Mouse (Mus musculus): Measurements from ENCODE around the gene Phip. TPM values are rescaled to one million over a fixed set of nuclear protein-coding genes. Genes with fewer than 3 reads are reported as not detected.

The Phip gene
- total and polyA plus RNA-seq, 3 experiments: 16.2 to 49.2 (median 18.1) TPM

- no peak overlapping the region for H3K9ac ChIP-seq (ENCODE audit: control insufficient read depth, low read depth, low read length, poor library complexity, severe bottlenecking)
- H3K27ac ChIP-seq (ENCODE audit: control insufficient read depth, low read depth, low read length): no peak overlapping the region
- TF ChIP-seq SIN3A (IDR thresholded peaks at IDR 0.05; ENCODE audit: low read length): no peak
- TF ChIP-seq MYC (IDR thresholded peaks at IDR 0.05; ENCODE audit: low read depth, low read length): no peak
- no peak for TF ChIP-seq E2F4 (IDR thresholded peaks at IDR 0.05; ENCODE audit: borderline replicate concordance, low read depth, low read length)
- no peak for TF ChIP-seq RAD21 (IDR thresholded peaks at IDR 0.05; ENCODE audit: low read depth, low read length)
- TF ChIP-seq MEF2A (IDR thresholded peaks at IDR 0.05; ENCODE audit: extremely low read depth, insufficient replicate concordance, low read depth, low read length, poor library complexity, severe bottlenecking): no peak
- no peak overlapping the region for H3K4me3 ChIP-seq (ENCODE audit: control insufficient read depth in 1 of 2, insufficient read depth in 1 of 2, low read depth in 2 of 2, low read length in 2 of 2)
- H3K79me2 ChIP-seq (ENCODE audit: control insufficient read depth, insufficient read depth, low read length, poor library complexity): peaks cover 2% of the 10 kb centered on the region; the same call in 1 of the 2 replicates
- no peak for DNase-seq (ENCODE audit: low read depth, low spot score)
- H3K27me3 ChIP-seq (ENCODE audit: control insufficient read depth in 1 of 2, insufficient read depth in 2 of 2, low read length in 2 of 2): no peaks in the 10 kb centered on the region
- no peaks in the 10 kb centered on the region for H3K9me3 ChIP-seq (replicated peaks; ENCODE audit: insufficient read depth, low read length)
- peaks cover 20 to 37% of the 10 kb centered on the region in 2 experiments for H3K36me3 ChIP-seq (ENCODE audit: control insufficient read depth in 1 of 2, insufficient read depth in 2 of 2, low read length in 2 of 2)
- H3K4me1 ChIP-seq (ENCODE audit: control insufficient read depth in 1 of 2, insufficient read depth in 2 of 2, low read length in 2 of 2): peaks cover 4 to 6% of the 10 kb centered on the region in 2 experiments; a peak in 3 of 4 replicates
Measured at GRCm38 (mm10) chr9:82952330-82952729, 23.0 kb downstream of the Phip start.

GRCm38 (mm10) chr9:82951435-82952004 lies 23.8 kb downstream of the Phip start:
- Histone ChIP-seq H3K4me1 (ENCODE audit: control insufficient read depth in 1 of 2, insufficient read depth in 2 of 2, low read length in 2 of 2) (peaks cover 4 to 6% of the 10 kb centered on the region in 2 experiments; a peak in 3 of 4 replicates), H3K27ac (ENCODE audit: control insufficient read depth, low read depth, low read length) (no peak overlapping the region), H3K4me3 (ENCODE audit: control insufficient read depth in 1 of 2, insufficient read depth in 1 of 2, low read depth in 2 of 2, low read length in 2 of 2) (no peak overlapping the region), H3K79me2 (ENCODE audit: control insufficient read depth, insufficient read depth, low read length, poor library complexity) (peaks cover 2% of the 10 kb centered on the region; the same call in 1 of the 2 replicates), H3K36me3 (ENCODE audit: control insufficient read depth in 1 of 2, insufficient read depth in 2 of 2, low read length in 2 of 2) (peaks cover 20 to 33% of the 10 kb centered on the region in 2 experiments), H3K9ac (ENCODE audit: control insufficient read depth, low read depth, low read length, poor library complexity, severe bottlenecking) (no peak overlapping the region), H3K27me3 (ENCODE audit: control insufficient read depth in 1 of 2, insufficient read depth in 2 of 2, low read length in 2 of 2) (no peaks in the 10 kb centered on the region), H3K9me3 (replicated peaks; ENCODE audit: insufficient read depth, low read length) (no peaks in the 10 kb centered on the region)
- no peak for DNase-seq (ENCODE audit: low read depth, low spot score)
- TF ChIP-seq GATA1 (IDR thresholded peaks at IDR 0.05; ENCODE audit: low read depth, low read length) (no peak), MAX (IDR thresholded peaks at IDR 0.05; ENCODE audit: low read length) (no peak), KAT2A (conservative IDR thresholded peaks at IDR 0.05; ENCODE audit: low read depth, low read length) (no peak), MYB (IDR thresholded peaks at IDR 0.05; ENCODE audit: low read depth, low read length) (no peak), POLR2AphosphoS2 (IDR thresholded peaks at IDR 0.05; ENCODE audit: low read length) (no peak)

- H3K4me1 ChIP-seq (ENCODE audit: control insufficient read depth in 1 of 2, insufficient read depth in 2 of 2, low read length in 2 of 2): no peaks in the 10 kb centered on the region
- no peak for DNase-seq (ENCODE audit: low read depth, low spot score)
- peaks cover 0 to 64% of the 10 kb centered on the region in 2 experiments; a peak in 2 of 4 replicates for H3K36me3 ChIP-seq (ENCODE audit: control insufficient read depth in 1 of 2, insufficient read depth in 2 of 2, low read length in 2 of 2)
- H3K79me2 ChIP-seq (ENCODE audit: control insufficient read depth, insufficient read depth, low read length, poor library complexity): no peaks in the 10 kb centered on the region
- H3K4me3 ChIP-seq (ENCODE audit: control insufficient read depth in 1 of 2, insufficient read depth in 1 of 2, low read depth in 2 of 2, low read length in 2 of 2): no peak overlapping the region
- no peaks in the 10 kb centered on the region for H3K9me3 ChIP-seq (replicated peaks; ENCODE audit: insufficient read depth, low read length)
- H3K27ac ChIP-seq (ENCODE audit: control insufficient read depth, low read depth, low read length): no peak overlapping the region
- H3K9ac ChIP-seq (ENCODE audit: control insufficient read depth, low read depth, low read length, poor library complexity, severe bottlenecking): no peak overlapping the region
- H3K27me3 ChIP-seq (ENCODE audit: control insufficient read depth in 1 of 2, insufficient read depth in 2 of 2, low read length in 2 of 2): no peaks in the 10 kb centered on the region
- TF ChIP-seq SIN3A (IDR thresholded peaks at IDR 0.05; ENCODE audit: low read length) (no peak), TBP (IDR thresholded peaks at IDR 0.05; ENCODE audit: low read depth, low read length) (no peak), KAT2A (conservative IDR thresholded peaks at IDR 0.05; ENCODE audit: low read depth, low read length) (no peak), POLR2AphosphoS5 (IDR thresholded peaks at IDR 0.05; ENCODE audit: borderline replicate concordance, low read depth, low read length) (no peak), MYC (IDR thresholded peaks at IDR 0.05; ENCODE audit: low read depth, low read length) (no peak), CHD1 (IDR thresholded peaks at IDR 0.05; ENCODE audit: low read depth, low read length) (no peak), E2F4 (IDR thresholded peaks at IDR 0.05; ENCODE audit: borderline replicate concordance, low read depth, low read length) (no peak), NRF1 (IDR thresholded peaks at IDR 0.05; ENCODE audit: insufficient read depth, low read depth, low read length, poor library complexity, severe bottlenecking) (no peak), ZNF384 (IDR thresholded peaks at IDR 0.05; ENCODE audit: low read depth, low read length) (no peak), UBTF (IDR thresholded peaks at IDR 0.05; ENCODE audit: borderline replicate concordance, insufficient read depth, low read depth, low read length) (no peak), ZKSCAN1 (IDR thresholded peaks at IDR 0.05; ENCODE audit: low read depth, low read length) (no peak)
Measured at GRCm38 (mm10) chr9:82907246-82907645, 68.1 kb downstream of the Phip start.
